In the genomic region with DNA sequence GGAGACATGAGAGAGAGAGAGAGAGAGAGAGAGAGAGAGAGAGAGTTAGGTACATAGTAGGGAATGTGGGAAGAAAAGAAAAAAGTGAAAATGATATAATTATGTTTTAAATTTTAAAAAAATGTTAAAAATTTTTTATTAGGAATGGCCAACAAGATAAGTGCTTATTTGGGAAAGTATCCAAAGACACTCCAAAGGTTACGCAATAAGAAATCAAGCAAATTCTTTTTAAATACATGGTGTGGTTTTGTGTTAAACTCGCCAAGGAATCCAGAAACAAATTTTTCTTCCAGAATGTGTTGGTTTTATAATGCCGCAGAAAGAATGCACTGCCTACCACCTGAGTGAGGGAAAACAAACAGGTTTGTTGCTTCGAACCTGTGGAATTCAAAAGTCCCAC, we compare ENCODE assay signal across 20 mouse cellular contexts.
"Had no signal": no experiment of that assay in that cellular context is flagged by ENCODE, and none has a peak within 500 bp of the region (broad histone marks: within the 10 kb centered on the region; RNA-seq: fewer than 3 reads in every experiment).

No protein-coding gene starts in this region.

- H3K27ac ChIP-seq: intestine, embryonic 15.5 days; kidney, embryonic 15.5 days; limb, embryonic 15.5 days; liver, embryonic 12.5 days; liver, embryonic 15.5 days; macrophage; midbrain, embryonic 12.5 days; midbrain, embryonic 15.5 days; neural tube, embryonic 13.5 days; stomach, embryonic 15.5 days had no signal

- H3K27me3 ChIP-seq: intestine, embryonic 15.5 days; kidney, embryonic 15.5 days; limb, embryonic 15.5 days; liver, embryonic 12.5 days; liver, embryonic 15.5 days; megakaryocyte, embryonic 14.5 days; midbrain, embryonic 12.5 days; midbrain, embryonic 15.5 days; neural tube, embryonic 13.5 days; stomach, embryonic 15.5 days had no signal

- H3K36me3 ChIP-seq: intestine, embryonic 15.5 days; kidney, embryonic 15.5 days; limb, embryonic 15.5 days; liver, embryonic 12.5 days; liver, embryonic 15.5 days; midbrain, embryonic 12.5 days; midbrain, embryonic 15.5 days; neural tube, embryonic 13.5 days; stomach, embryonic 15.5 days had no signal

- H3K4me3 ChIP-seq: intestine, embryonic 15.5 days; kidney, embryonic 15.5 days; limb, embryonic 15.5 days; liver, embryonic 12.5 days; liver, embryonic 15.5 days; megakaryocyte, embryonic 14.5 days; midbrain, embryonic 12.5 days; midbrain, embryonic 15.5 days; neural tube, embryonic 13.5 days; stomach, embryonic 15.5 days had no signal

- DNase-seq: kidney, adult 11 months; kidney, adult 8-10 months; kidney, postnatal 10 days; kidney, postnatal 36 days; retina, postnatal 1 day; right cerebral cortex, postnatal 25 days; spleen, adult 18-20 months; thymus, postnatal 25 days had no signal

- ATAC-seq: hindbrain, embryonic 16.5 days; intestine, embryonic 15.5 days; liver, embryonic 12.5 days; midbrain, embryonic 15.5 days had no signal

- H3K9me3 ChIP-seq: intestine, embryonic 15.5 days; kidney, embryonic 15.5 days; limb, embryonic 15.5 days; liver, embryonic 12.5 days; liver, embryonic 15.5 days; megakaryocyte, embryonic 14.5 days; midbrain, embryonic 12.5 days; midbrain, embryonic 15.5 days; neural tube, embryonic 13.5 days; stomach, embryonic 15.5 days had no signal

- H3K9ac ChIP-seq: intestine, embryonic 15.5 days; kidney, embryonic 15.5 days; limb, embryonic 15.5 days; liver, embryonic 12.5 days; liver, embryonic 15.5 days; midbrain, embryonic 12.5 days; midbrain, embryonic 15.5 days; neural tube, embryonic 13.5 days; stomach, embryonic 15.5 days had no signal

- H3K4me1 ChIP-seq: intestine, embryonic 15.5 days; kidney, embryonic 15.5 days; limb, embryonic 15.5 days; midbrain, embryonic 12.5 days; midbrain, embryonic 15.5 days; neural tube, embryonic 13.5 days; stomach, embryonic 15.5 days had no signal

- H3K4me2 ChIP-seq: intestine, embryonic 15.5 days; kidney, embryonic 15.5 days; limb, embryonic 15.5 days; liver, embryonic 12.5 days; liver, embryonic 15.5 days; midbrain, embryonic 12.5 days; midbrain, embryonic 15.5 days; neural tube, embryonic 13.5 days; stomach, embryonic 15.5 days had no signal
